Mouse (Mus musculus) heart, postnatal 0 days (tissue): ENCODE data around the gene Carmil2.

ENCODE experiments used
- CTCF ChIP-seq: IDR thresholded peaks from 2 replicates; pipeline ENCODE4 v1.5.1; 2016; ENCODE audit warnings: antibody characterized with exemption, control low read depth, low read depth
- EP300 ChIP-seq: IDR thresholded peaks from 2 replicates; pipeline ENCODE4 v1.6.1; 2016; ENCODE audit warnings: antibody characterized with exemption, low read depth

DNA sequence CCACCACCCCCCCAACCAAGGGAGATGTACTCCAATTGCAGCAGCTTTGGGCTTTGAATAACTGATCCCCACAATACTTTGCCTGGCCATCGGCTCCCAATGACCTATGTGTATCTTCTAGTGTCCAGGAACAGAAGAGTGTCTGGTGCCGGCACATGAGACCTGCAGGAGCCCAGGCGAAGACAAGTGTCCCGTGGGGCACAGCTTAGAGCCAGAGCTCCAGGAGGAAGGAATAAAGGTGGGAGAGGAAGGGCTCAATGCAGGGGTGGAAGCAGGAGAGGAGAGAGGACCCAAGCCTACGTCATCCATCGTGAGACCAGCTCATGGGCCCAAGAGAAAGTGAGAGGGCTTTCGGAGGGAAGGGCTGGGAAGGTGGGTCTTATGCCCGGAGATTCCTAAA, 22.6 kb downstream of the Carmil2 start:
- TF ChIP-seq EP300 (no peak), CTCF (no peak)
